Comparison of ENCODE assay signal across 14 mouse cellular contexts in genomic region chr10:59380411-59380821, GRCm38 (mm10). TPM values are rescaled to one million over a fixed set of nuclear protein-coding genes. Genes with fewer than 3 reads are reported as not detected.
DNase-seq lines count a peak whose midpoint lies in the region; ATAC-seq and TF ChIP-seq lines count a peak whose summit lies in the region.
"Had no signal": no experiment of that assay in that cellular context is flagged by ENCODE, and none has a peak within 500 bp of the region (broad histone marks: within the 10 kb centered on the region; RNA-seq: fewer than 3 reads in every experiment).

No protein-coding gene starts in this region.

- ATAC-seq in limb, embryonic 12.5 days (ENCODE audit: insufficient number of reproducible peaks, insufficient read depth, low FRiP score, low TSS enrichment, low read depth), result no peak
- peak; percentile 97 for ATAC-seq in megakaryocyte-erythroid progenitor cell, adult 5-6 weeks (replicated peaks; ENCODE audit: low FRiP score, low TSS enrichment, poor library complexity, severe bottlenecking)
- no peak for ATAC-seq in neural tube, embryonic 15.5 days (ENCODE audit: low FRiP score)
- ATAC-seq: forebrain, postnatal 0 days had no signal

- H3K27me3 ChIP-seq in limb, embryonic 12.5 days, result no peaks in the 10 kb centered on the region
- H3K27me3 ChIP-seq in limb, embryonic 10.5 days (ENCODE audit: low read depth, poor library complexity, severe bottlenecking), result no peaks in the 10 kb centered on the region
- H3K27me3 ChIP-seq in MEL (ENCODE audit: control insufficient read depth in 1 of 2, insufficient read depth in 2 of 2, low read length in 2 of 2), result no peaks in the 10 kb centered on the region
- no peaks in the 10 kb centered on the region for H3K27me3 ChIP-seq in erythroblast, embryonic 14.5 days (ENCODE audit: control insufficient read depth)
- H3K27me3 ChIP-seq in neural tube, embryonic 15.5 days (replicated peaks), result no peaks in the 10 kb centered on the region

- no peaks in the 10 kb centered on the region for H3K79me2 ChIP-seq in MEL (ENCODE audit: control insufficient read depth, insufficient read depth, low read length, poor library complexity)

- no peak for TF ChIP-seq CTCF in MEL (IDR thresholded peaks at IDR 0.05 in 2 of 3, conservative IDR thresholded peaks at IDR 0.05 in 1 of 3; ENCODE audit: control insufficient read depth in 1 of 3, insufficient read depth in 1 of 3, low read depth in 2 of 3, low read length in 3 of 3, poor library complexity in 1 of 3, severe bottlenecking in 1 of 3)

- peak overlapping the region; percentile 5; the same call in 1 of the 2 replicates for H3K27ac ChIP-seq in limb, embryonic 12.5 days
- H3K27ac ChIP-seq in limb, embryonic 10.5 days, result no peak overlapping the region
- H3K27ac ChIP-seq in MEL (ENCODE audit: control insufficient read depth, low read depth, low read length), result peak overlapping the region; percentile 83
- H3K27ac ChIP-seq in neural tube, embryonic 15.5 days (replicated peaks), result no peak overlapping the region

- TF ChIP-seq POLR2A in MEL (IDR thresholded peaks at IDR 0.05; ENCODE audit: control insufficient read depth in 1 of 2, insufficient read depth in 1 of 2, low read depth in 1 of 2, low read length in 2 of 2, poor library complexity in 1 of 2), result no peak

- no peaks in the 10 kb centered on the region for H3K4me1 ChIP-seq in limb, embryonic 12.5 days (replicated peaks)
- no peaks in the 10 kb centered on the region for H3K4me1 ChIP-seq in limb, embryonic 10.5 days
- peaks cover 4 to 16% of the 10 kb centered on the region in 2 experiments for H3K4me1 ChIP-seq in MEL (ENCODE audit: control insufficient read depth in 1 of 2, insufficient read depth in 2 of 2, low read length in 2 of 2)
- peaks cover 22% of the 10 kb centered on the region for H3K4me1 ChIP-seq in erythroblast, embryonic 14.5 days (ENCODE audit: control insufficient read depth)
- no peaks in the 10 kb centered on the region for H3K4me1 ChIP-seq in neural tube, embryonic 15.5 days

- 83% methylated on average over 2 of the region's 2 CpGs for WGBS in limb, embryonic 12.5 days
- WGBS in limb, embryonic 10.5 days, result 87% methylated on average over 2 of the region's 2 CpGs
- 89% methylated on average over 2 of the region's 2 CpGs for WGBS in neural tube, embryonic 15.5 days

- DNase-seq in limb, embryonic 10.5 days (ENCODE audit: low spot score), result no peak
- DNase-seq in MEL (ENCODE audit: low read depth, low spot score), result peak; percentile 65
- no peak for DNase-seq in gastrocnemius, postnatal 10 days
- DNase-seq: adrenal gland, postnatal 25 days; forebrain, postnatal 0 days; heart, postnatal 10 days; kidney, adult 9 months; lung, adult 2 months had no signal

- H3K9ac ChIP-seq in limb, embryonic 12.5 days (replicated peaks), result no peak overlapping the region
- peak overlapping the region; percentile 62 for H3K9ac ChIP-seq in MEL (ENCODE audit: control insufficient read depth, low read depth, low read length, poor library complexity, severe bottlenecking)
- no peak overlapping the region for H3K9ac ChIP-seq in neural tube, embryonic 15.5 days (replicated peaks)
- H3K9ac ChIP-seq: forebrain, postnatal 0 days had no signal

- TF ChIP-seq EP300 in MEL (IDR thresholded peaks at IDR 0.05; ENCODE audit: low read depth in 1 of 2, low read length in 2 of 2), result no peak

- no peak overlapping the region for H3K4me2 ChIP-seq in limb, embryonic 12.5 days
- no peak overlapping the region for H3K4me2 ChIP-seq in neural tube, embryonic 15.5 days

- no peak for TF ChIP-seq RAD21 in MEL (IDR thresholded peaks at IDR 0.05; ENCODE audit: low read depth, low read length)

- no peaks in the 10 kb centered on the region for H3K36me3 ChIP-seq in limb, embryonic 12.5 days
- H3K36me3 ChIP-seq in limb, embryonic 10.5 days, result peaks cover 10% of the 10 kb centered on the region
- peaks cover 0 to 4% of the 10 kb centered on the region in 2 experiments; a peak in 2 of 4 replicates for H3K36me3 ChIP-seq in MEL (ENCODE audit: control insufficient read depth in 1 of 2, insufficient read depth in 2 of 2, low read length in 2 of 2)
- H3K36me3 ChIP-seq in erythroblast, embryonic 14.5 days (ENCODE audit: control insufficient read depth), result peaks cover 2% of the 10 kb centered on the region
- no peaks in the 10 kb centered on the region for H3K36me3 ChIP-seq in neural tube, embryonic 15.5 days

- no peak overlapping the region for H3K4me3 ChIP-seq in limb, embryonic 12.5 days (replicated peaks)
- H3K4me3 ChIP-seq in limb, embryonic 10.5 days, result no peak overlapping the region
- peak overlapping the region; percentile 42 to 65 for H3K4me3 ChIP-seq in MEL (ENCODE audit: control insufficient read depth in 1 of 2, insufficient read depth in 1 of 2, low read depth in 2 of 2, low read length in 2 of 2)
- peak overlapping the region; percentile 51 for H3K4me3 ChIP-seq in erythroblast, embryonic 14.5 days (replicated peaks)
- no peak overlapping the region for H3K4me3 ChIP-seq in neural tube, embryonic 15.5 days (replicated peaks)

- no peaks in the 10 kb centered on the region; the same call in 1 of the 2 replicates for H3K9me3 ChIP-seq in limb, embryonic 12.5 days
- H3K9me3 ChIP-seq in limb, embryonic 10.5 days (replicated peaks), result no peaks in the 10 kb centered on the region
- no peaks in the 10 kb centered on the region for H3K9me3 ChIP-seq in MEL (replicated peaks; ENCODE audit: insufficient read depth, low read length)
- no peaks in the 10 kb centered on the region; the same call in 1 of the 2 replicates for H3K9me3 ChIP-seq in erythroblast, embryonic 14.5 days (ENCODE audit: control insufficient read depth, low read length)
- H3K9me3 ChIP-seq in neural tube, embryonic 15.5 days (replicated peaks), result no peaks in the 10 kb centered on the region

TF ChIP-seq in MEL, 35 proteins besides CTCF, POLR2A, EP300 and RAD21 (continues in another document):
- no peak for TF ChIP-seq HCFC1 (IDR thresholded peaks at IDR 0.05; ENCODE audit: low read depth, low read length)
- TF ChIP-seq CHD1 (IDR thresholded peaks at IDR 0.05; ENCODE audit: low read depth, low read length), result no peak
- TF ChIP-seq GABPA (IDR thresholded peaks at IDR 0.05; ENCODE audit: low read depth, low read length), result no peak
- no peak for TF ChIP-seq MXI1 (IDR thresholded peaks at IDR 0.05; ENCODE audit: low read depth, low read length)
- no peak for TF ChIP-seq ZC3H11A (IDR thresholded peaks at IDR 0.05; ENCODE audit: low read depth, low read length)
- no peak for TF ChIP-seq MAFK (IDR thresholded peaks at IDR 0.05; ENCODE audit: borderline replicate concordance, low read depth, low read length)
- no peak for TF ChIP-seq MEF2A (IDR thresholded peaks at IDR 0.05; ENCODE audit: extremely low read depth, insufficient replicate concordance, low read depth, low read length, poor library complexity, severe bottlenecking)
- no peak for TF ChIP-seq ZNF384 (IDR thresholded peaks at IDR 0.05; ENCODE audit: low read depth, low read length)
- no peak for TF ChIP-seq TAL1 (IDR thresholded peaks at IDR 0.05; ENCODE audit: low read length)
- no peak for TF ChIP-seq POLR2AphosphoS2 (IDR thresholded peaks at IDR 0.05; ENCODE audit: low read length)
- TF ChIP-seq GATA1 (IDR thresholded peaks at IDR 0.05; ENCODE audit: low read depth, low read length), result no peak
- TF ChIP-seq ELF1 (IDR thresholded peaks at IDR 0.05; ENCODE audit: low read depth, low read length), result no peak
- no peak for TF ChIP-seq MAX (IDR thresholded peaks at IDR 0.05; ENCODE audit: low read length)
- no peak for TF ChIP-seq SIN3A (IDR thresholded peaks at IDR 0.05; ENCODE audit: low read length)

RNA-seq across cellular contexts. Expression of gene Gm10273, which starts 15.0 kb away (rescaled TPM):
- polyA plus RNA-seq in limb, embryonic 12.5 days (2016; fragmentation: Nextera tagmentation; extraction: Ambion mirVana), result not detected in 2 replicates
- polyA plus RNA-seq in limb, embryonic 10.5 days (2016; fragmentation: Nextera tagmentation; extraction: Ambion mirVana), result 14.7 and 16.1 TPM in 2 replicates
- total RNA-seq in MEL (2012; rRNA removed), result 17.6 and 28.6 TPM in 2 replicates
- 100 to 1,000 TPM in 1 of 2 experiments, 10 to 100 TPM in 1; 16.6 to 132 TPM for polyA plus RNA-seq in MEL (2012; ENCODE audit: insufficient read depth in 1 of 2, insufficient read length in 2 of 2, low read depth in 1 of 2, low replicate concordance in 2 of 2, missing spikeins in 1 of 2)
- 0.04 and 0.09 TPM in 2 replicates for polyA plus RNA-seq in erythroblast, embryonic 14.5 days (2012)
- 20.6 and 40.3 TPM in 2 replicates for total RNA-seq in megakaryocyte-erythroid progenitor cell, adult 5-6 weeks (2014; fragmentation: Nextera tagmentation)
- total RNA-seq in megakaryocyte-erythroid progenitor cell, adult 5-6 weeks (2017), result 82.6 and 90.1 TPM in 2 replicates
- 100 to 1,000 TPM; 112 to 119 TPM for total RNA-seq in gastrocnemius, postnatal 10 days (2021)
- 7.3 and 7.7 TPM in 2 replicates for polyA plus RNA-seq in neural tube, embryonic 15.5 days (2015; fragmentation: Nextera tagmentation; extraction: Ambion mirVana)

RNA-seq across cellular contexts. Expression of gene Pla2g12b, which starts 23.0 kb away (rescaled TPM):
- not detected in 2 replicates for polyA plus RNA-seq in limb, embryonic 12.5 days (2016; fragmentation: Nextera tagmentation; extraction: Ambion mirVana)
- not detected in 2 replicates for polyA plus RNA-seq in limb, embryonic 10.5 days (2016; fragmentation: Nextera tagmentation; extraction: Ambion mirVana)
- total RNA-seq in MEL (2012; rRNA removed), result not detected in 2 replicates
- polyA plus RNA-seq in MEL (2012; ENCODE audit: insufficient read depth in 1 of 2, insufficient read length in 2 of 2, low read depth in 1 of 2, low replicate concordance in 2 of 2, missing spikeins in 1 of 2), result not detected
- polyA plus RNA-seq in erythroblast, embryonic 14.5 days (2012), result not detected in 2 replicates
- total RNA-seq in megakaryocyte-erythroid progenitor cell, adult 5-6 weeks (2014; fragmentation: Nextera tagmentation), result not detected in 2 replicates
- not detected in 2 replicates for total RNA-seq in megakaryocyte-erythroid progenitor cell, adult 5-6 weeks (2017)
- under 1 TPM in 1 of 2 experiments, not detected in 1; 0.34 TPM for total RNA-seq in gastrocnemius, postnatal 10 days (2021)
- 0.72 TPM in 1 of 2 replicates, not detected in the other for polyA plus RNA-seq in neural tube, embryonic 15.5 days (2015; fragmentation: Nextera tagmentation; extraction: Ambion mirVana)
- total RNA-seq: adrenal gland, postnatal 25 days; forebrain, postnatal 0 days; heart, postnatal 10 days; layer of hippocampus, postnatal 10 days; midbrain, postnatal 0 days had no signal
- polyA plus RNA-seq: forebrain, postnatal 0 days; midbrain, postnatal 0 days had no signal

RNA-seq across cellular contexts. Expression of gene P4ha1, which starts 57.3 kb away (rescaled TPM):
- polyA plus RNA-seq in limb, embryonic 12.5 days (2016; fragmentation: Nextera tagmentation; extraction: Ambion mirVana), result 65.0 and 73.1 TPM in 2 replicates
- polyA plus RNA-seq in limb, embryonic 10.5 days (2016; fragmentation: Nextera tagmentation; extraction: Ambion mirVana), result 53.3 and 53.6 TPM in 2 replicates
- 18.9 and 50.4 TPM in 2 replicates for total RNA-seq in MEL (2012; rRNA removed)
- polyA plus RNA-seq in MEL (2012; ENCODE audit: insufficient read depth in 1 of 2, insufficient read length in 2 of 2, low read depth in 1 of 2, low replicate concordance in 2 of 2, missing spikeins in 1 of 2), result 10 to 100 TPM in 1 of 2 experiments, not detected in 1; 50.2 TPM
- 0.13 and 0.25 TPM in 2 replicates for polyA plus RNA-seq in erythroblast, embryonic 14.5 days (2012)
- 4.2 and 8.6 TPM in 2 replicates for total RNA-seq in megakaryocyte-erythroid progenitor cell, adult 5-6 weeks (2014; fragmentation: Nextera tagmentation)
- 13.4 and 15.8 TPM in 2 replicates for total RNA-seq in megakaryocyte-erythroid progenitor cell, adult 5-6 weeks (2017)
- 10 to 100 TPM; 34.4 to 37.9 TPM for total RNA-seq in gastrocnemius, postnatal 10 days (2021)
- 31.1 and 36.4 TPM in 2 replicates for polyA plus RNA-seq in neural tube, embryonic 15.5 days (2015; fragmentation: Nextera tagmentation; extraction: Ambion mirVana)

Comparison
In these comparisons a context has a peak if more than half of its experiments do, and no peak if none do; other contexts are left out.
1. H3K27ac ChIP-seq: peak in limb, embryonic 12.5 days (single experiment) and MEL (single experiment); none in limb, embryonic 10.5 days (single experiment) and neural tube, embryonic 15.5 days (single experiment).
2. H3K4me3 ChIP-seq: peak in MEL (2 of 2) and erythroblast, embryonic 14.5 days (single experiment); none in limb, embryonic 12.5 days (single experiment), limb, embryonic 10.5 days (single experiment) and neural tube, embryonic 15.5 days (single experiment).